Mouse (Mus musculus) megakaryocyte-erythroid progenitor cell, adult 5-6 weeks (primary cell): ENCODE results near the gene Nhlh2. TPM values are rescaled to one million over a fixed set of nuclear protein-coding genes. Genes with fewer than 3 reads are reported as not detected.

ENCODE experiments used
- total RNA-seq, 2 experiments: library from RNA; stranded (forward) in 1 of 2; stranded (reverse) in 1 of 2; fragments of 200-1000, 215-1000 nt in 1 of 2; fragments of >200 nt in 1 of 2; fragmentation: Nextera tagmentation in 1 of 2; gene quantifications; 2 replicates each; pipeline ENCODE4 v1.2.3; 2014 to 2017

Nhlh2 gene
- total RNA-seq, 2 experiments from 2014 or later = not detected

Other genes starting within 250 kb of the Nhlh2 start
- not detected in 2 replicates for gene Mab21l3, start 161.1 kb upstream of the Nhlh2 start, total RNA-seq (2014; fragmentation: Nextera tagmentation)
- gene Mab21l3, start 161.1 kb upstream of the Nhlh2 start, total RNA-seq (2017) = not detected in 2 replicates
- gene Slc22a15, start 85.6 kb upstream of the Nhlh2 start, total RNA-seq (2014; fragmentation: Nextera tagmentation) = 1.7 and 2.1 TPM in 2 replicates
- gene Slc22a15, start 85.6 kb upstream of the Nhlh2 start, total RNA-seq (2017) = 0.42 and 1.2 TPM in 2 replicates
- not detected in 2 replicates for gene Casq2, start 76.3 kb downstream of the Nhlh2 start, total RNA-seq (2014; fragmentation: Nextera tagmentation)
- not detected in 2 replicates for gene Casq2, start 76.3 kb downstream of the Nhlh2 start, total RNA-seq (2017)
- gene Vangl1, start 194.6 kb downstream of the Nhlh2 start, total RNA-seq (2014; fragmentation: Nextera tagmentation) = 3.3 and 3.4 TPM in 2 replicates
- 1.5 and 6.1 TPM in 2 replicates for gene Vangl1, start 194.6 kb downstream of the Nhlh2 start, total RNA-seq (2017)